Mouse (Mus musculus) ovary, adult 18-20 months (tissue): ENCODE data around the gene Cradd.

ENCODE experiments used
- DNase-seq: peaks from one replicate; pipeline ENCODE4 v3.0.0; 2022; ENCODE audit warnings: low spot score, mixed read lengths

Cradd gene

DNA sequence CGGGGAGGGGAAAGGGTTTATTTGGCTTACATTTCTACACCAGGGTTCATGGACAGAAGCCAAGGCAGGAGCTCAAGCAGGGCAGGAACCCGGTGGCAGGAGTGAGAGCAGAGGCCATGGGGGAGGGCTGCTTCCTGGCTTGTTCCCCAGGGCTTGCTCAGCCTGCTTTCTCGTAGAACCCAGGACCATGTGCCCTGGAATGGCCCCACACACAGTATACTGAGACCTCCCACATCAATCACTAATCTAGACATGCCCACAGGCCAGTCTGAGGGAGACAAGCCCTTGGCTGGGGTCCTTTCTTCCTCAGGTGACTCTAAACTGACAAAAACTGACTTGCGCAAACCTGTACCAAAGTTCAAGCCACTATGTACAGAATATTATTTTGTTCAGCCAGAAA is 19.7 kb downstream of the Cradd start:
- no peak for DNase-seq

GRCm38 (mm10) chr10:95302211-95303163 is 21.4 kb downstream of the Cradd start:
- DNase-seq, result no peak

DNA sequence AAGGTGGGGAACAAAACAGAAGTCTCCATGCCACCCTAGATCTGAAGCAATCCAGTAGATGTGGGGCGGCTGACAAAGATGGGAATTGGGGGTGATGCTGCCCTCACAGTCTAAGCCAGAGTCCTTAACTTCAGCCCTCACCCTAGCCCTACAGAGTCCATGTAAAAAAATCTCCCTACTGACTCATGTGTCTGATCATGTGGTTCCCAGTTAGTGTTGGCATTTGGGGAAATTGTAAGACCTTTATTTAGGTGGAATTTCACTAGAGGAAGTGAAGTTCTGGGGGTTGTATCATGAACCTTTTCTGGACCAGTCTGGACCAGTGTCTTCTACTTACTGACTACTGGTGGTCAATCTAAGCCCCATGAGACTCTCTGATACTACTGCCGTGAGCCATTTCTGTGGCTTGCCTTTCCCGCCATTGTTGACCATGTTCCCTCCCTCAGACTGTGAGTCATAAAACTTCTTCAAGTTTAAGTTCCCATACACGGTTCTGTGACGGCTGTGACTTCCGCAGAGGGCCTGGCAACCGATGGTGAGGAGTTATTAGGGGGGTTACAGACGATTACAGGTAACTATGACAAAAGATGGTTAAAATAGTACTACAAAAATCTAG is 23.6 kb downstream of the Cradd start:
- DNase-seq, result no peak

DNA sequence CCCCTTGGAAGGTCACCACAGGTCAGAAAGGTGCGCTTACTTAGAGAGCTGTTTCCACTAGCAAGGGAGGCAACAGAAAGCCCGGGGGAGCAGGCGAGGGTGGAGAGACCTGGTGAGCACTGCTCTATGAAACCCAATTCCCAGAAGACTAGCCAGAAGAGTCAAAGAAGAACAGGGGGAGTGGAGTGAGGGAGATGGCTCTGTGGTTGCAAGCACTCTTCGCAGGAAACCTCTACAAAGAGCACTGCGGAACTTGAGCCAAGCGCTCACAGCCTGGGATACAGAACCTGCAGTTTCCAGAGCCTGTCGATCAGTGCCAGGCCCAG is 24.2 kb downstream of the Cradd start:
- DNase-seq, result no peak

DNA sequence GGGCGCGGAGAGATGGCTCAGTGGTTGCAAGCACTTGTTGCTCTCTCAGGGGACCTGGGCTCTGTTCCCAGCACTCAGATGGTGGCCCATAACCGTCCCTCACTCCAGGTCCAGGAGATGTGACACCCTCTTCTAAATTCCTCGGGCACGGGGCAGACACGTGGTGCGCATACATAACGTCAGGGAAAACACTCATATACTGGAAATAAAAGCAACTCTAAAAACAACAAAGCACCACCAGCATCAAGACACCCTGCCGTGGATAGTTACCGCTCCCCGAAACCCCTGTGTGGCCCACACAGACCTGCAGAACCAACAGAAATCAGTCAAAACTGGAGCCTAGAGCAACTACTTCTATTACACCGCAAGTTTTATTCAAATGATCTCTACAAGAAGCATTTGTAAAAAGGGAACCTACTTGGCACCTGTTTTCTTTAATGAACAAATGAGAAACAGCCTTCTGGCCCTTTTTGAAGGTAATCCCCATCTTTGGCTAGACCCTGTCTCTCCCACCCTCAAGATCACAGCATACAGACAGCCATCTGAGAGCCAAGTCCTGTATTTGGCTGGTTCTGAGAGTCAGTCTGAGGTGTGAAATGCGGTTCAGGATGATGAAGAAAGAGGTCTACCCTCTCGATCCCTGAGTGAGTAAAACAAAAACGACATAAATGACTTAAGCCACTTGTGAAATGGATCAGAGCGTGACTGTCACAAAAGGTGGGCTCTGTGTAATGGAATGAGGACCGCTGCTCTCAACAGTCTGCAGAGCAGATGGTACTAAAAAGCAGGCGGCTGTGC is 24.7 kb downstream of the Cradd start:
- DNase-seq, result no peak

DNA sequence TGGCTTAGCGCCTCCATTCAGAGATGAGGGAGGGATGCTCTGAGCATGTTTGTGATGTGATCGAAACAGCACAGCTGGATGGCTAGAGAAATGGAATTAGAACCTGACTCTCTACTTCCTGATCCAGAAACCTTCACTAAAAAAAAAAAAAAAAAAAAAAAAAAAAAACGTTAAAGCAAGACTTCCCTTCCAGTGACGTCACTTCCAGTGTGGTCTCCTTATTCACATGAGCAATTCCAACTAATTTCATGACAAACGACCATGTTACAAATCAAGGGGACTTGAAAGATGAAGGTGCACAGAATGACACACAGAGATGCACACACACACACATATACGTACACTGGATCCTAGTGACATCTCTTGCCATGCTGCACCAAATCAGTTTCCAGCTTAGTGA is 25.4 kb downstream of the Cradd start:
- DNase-seq, result no peak

GRCm38 (mm10) chr10:95297690-95298104 is 26.2 kb downstream of the Cradd start:
- DNase-seq, result no peak

DNA sequence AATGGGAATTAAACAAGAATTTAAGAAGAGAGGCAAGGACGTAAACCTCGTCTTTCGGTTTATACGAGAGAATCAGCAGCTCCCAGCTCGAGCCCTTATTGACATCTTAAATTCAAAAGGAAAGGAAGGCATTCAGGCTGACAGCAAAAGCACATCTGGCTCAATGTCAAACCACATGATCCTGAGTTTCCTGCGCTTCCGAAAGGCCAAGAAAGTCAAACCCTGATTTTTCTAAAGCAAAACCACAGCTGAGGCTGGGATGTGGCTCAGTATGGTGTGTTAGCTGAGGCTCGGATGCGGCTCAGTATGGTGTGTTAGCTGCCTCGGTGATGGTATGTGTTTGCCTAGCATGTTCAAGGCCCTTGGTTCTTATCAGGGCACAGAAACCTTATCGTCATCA is 26.9 kb downstream of the Cradd start:
- DNase-seq, result no peak

DNA sequence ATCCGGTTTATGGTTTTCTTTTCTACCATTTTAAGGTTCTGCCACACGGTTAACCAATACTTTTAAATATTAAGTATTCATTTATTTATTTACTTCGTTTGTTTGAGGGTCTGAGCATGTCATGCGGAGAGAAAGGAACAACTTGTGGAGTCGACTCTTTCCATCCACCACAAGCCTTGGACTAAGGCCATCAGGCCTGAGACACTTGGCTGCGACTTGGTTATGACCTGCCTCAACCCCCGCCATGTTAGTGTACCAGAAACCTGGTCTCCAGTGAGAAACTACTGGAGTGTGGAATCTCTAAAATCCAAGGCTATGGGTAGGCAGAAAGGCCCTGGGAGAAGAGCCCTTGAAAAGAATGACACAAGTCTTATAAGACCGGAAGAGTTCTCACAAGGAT is 30.7 kb downstream of the Cradd start:
- DNase-seq, result no peak

DNA sequence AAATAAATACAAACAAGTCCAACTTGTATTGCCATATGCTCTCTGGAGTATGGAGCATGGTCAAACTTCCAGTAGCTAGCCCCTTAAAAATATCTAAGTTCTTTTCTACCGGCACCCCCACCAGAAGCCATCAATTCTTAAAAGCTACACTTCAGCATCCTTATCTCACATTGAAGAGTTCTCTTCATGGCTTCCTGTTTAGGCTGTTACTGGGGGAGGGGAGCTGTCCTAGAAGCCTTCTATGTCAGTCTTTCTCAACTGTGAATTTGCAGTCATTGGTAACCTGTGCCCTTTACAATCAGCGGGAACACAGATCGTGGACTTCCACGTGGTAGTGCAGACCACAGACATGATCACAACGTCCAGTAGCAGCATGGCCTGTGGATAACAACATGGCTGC is 31.7 kb downstream of the Cradd start:
- no peak for DNase-seq

- DNase-seq, result no peak
Observed at GRCm38 (mm10) chr10:95291133-95291876, 32.6 kb downstream of the Cradd start.

- DNase-seq, result no peak
Observed at GRCm38 (mm10) chr10:95289819-95290218, 34.1 kb downstream of the Cradd start.

DNA sequence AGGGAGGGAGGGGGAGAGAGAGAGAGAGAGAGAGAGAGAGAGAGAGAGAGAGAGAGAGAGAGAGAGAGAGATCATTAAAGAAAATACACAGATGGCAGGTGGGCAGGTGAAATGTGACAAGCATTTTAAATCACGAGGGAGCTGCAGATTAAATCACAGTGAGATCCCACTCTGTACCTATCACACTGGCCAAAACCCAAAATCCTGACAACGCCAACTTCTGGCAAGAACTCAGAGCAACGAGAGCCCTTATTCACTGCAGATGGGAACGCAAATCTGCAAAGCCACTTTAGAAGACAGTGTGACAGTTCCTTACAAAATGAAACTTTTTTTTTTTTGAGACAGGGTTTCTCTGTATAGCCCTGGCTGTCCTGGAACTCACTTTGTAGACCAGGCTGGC is 35.7 kb downstream of the Cradd start:
- DNase-seq, result no peak

GRCm38 (mm10) chr10:95287351-95287750 is 36.6 kb downstream of the Cradd start:
- no peak for DNase-seq

- DNase-seq, result no peak
Observed at GRCm38 (mm10) chr10:95283434-95283833, 40.5 kb downstream of the Cradd start.

GRCm38 (mm10) chr10:95281996-95282395 is 41.9 kb downstream of the Cradd start:
- no peak for DNase-seq

GRCm38 (mm10) chr10:95281466-95281990 is 42.4 kb downstream of the Cradd start:
- no peak for DNase-seq

- DNase-seq, result no peak
Observed at GRCm38 (mm10) chr10:95280327-95280726, 43.6 kb downstream of the Cradd start.

- no peak for DNase-seq
Observed at GRCm38 (mm10) chr10:95279459-95279858, 44.5 kb downstream of the Cradd start.

DNA sequence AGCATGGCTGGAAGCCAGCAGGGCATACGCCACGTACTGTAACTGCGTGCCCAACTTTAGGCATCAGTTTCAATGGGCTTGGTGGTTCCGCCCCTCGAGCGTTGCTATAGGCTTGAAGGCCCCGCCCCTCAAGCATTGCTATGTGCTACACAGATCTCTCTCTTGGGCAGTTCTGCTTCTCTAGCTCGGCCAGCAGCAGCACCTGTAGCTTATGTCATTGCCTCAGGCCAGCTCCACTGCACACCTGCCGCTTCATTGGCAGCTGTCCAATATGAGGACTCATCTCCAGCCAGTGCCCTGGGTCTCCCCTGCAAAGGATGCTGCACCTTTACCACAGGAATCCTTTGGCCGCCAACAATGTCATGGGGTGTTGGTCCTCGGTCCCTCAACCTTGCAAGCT is 45.8 kb downstream of the Cradd start:
- no peak for DNase-seq

DNA sequence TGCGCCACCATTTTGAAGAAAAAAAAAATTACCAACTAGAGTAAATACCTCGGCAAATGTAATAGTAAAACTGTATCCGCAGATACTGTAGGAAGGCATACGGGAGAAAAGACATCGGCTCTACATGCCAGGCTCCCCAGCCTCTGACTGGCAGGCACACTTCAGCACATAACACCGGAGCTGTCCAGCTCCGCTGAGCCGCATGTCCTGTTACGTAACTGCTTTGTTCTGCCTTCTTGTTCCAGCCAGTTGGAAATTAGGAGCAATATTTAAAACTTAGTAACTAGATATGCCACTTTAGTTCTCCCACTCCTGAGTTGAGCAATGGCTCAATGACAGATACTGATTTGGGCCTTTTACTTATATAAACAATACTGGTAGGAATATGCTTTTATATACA is 48.4 kb downstream of the Cradd start:
- no peak for DNase-seq

- DNase-seq, result no peak
Observed at GRCm38 (mm10) chr10:95273226-95273625, 50.7 kb downstream of the Cradd start.
